Mouse (Mus musculus) hindbrain, embryonic 13.5 days (tissue): ENCODE results near the gene Cdk19. TPM values are rescaled to one million over a fixed set of nuclear protein-coding genes. Genes with fewer than 3 reads are reported as not detected.

Experiments
- ATAC-seq: fragments of 200-750 bp; cut with Nextera tagmentation; 2 replicates; pipeline ENCODE4 v1.8.0; 2017; ENCODE audit warnings: moderate TSS enrichment; ENCODE audit not compliant: low FRiP score
- H3K27ac ChIP-seq: fragments of 300-500 bp; sonication (generic); 2 replicates; pipeline ENCODE4 v1.5.1; 2015; ENCODE audit warnings: inconsistent platforms, mild to moderate bottlenecking, moderate library complexity
- H3K27me3 ChIP-seq: fragments of 300-500 bp; sonication (generic); 2 replicates; pipeline ENCODE4 v1.6.1; 2015; ENCODE audit warnings: mild to moderate bottlenecking, inconsistent platforms
- H3K36me3 ChIP-seq: fragments of 300-500 bp; sonication (generic); 2 replicates; pipeline ENCODE4 v1.6.1; 2015; ENCODE audit warnings: mild to moderate bottlenecking, inconsistent platforms
- H3K4me1 ChIP-seq: fragments of 300-500 bp; sonication (generic); replicated peaks from 2 replicates; pipeline ENCODE4 v1.6.1; 2015; ENCODE audit warnings: inconsistent platforms
- H3K4me2 ChIP-seq: fragments of 300-500 bp; sonication (generic); 2 replicates; pipeline ENCODE4 v1.6.1; 2015; ENCODE audit warnings: inconsistent platforms, mild to moderate bottlenecking, moderate library complexity
- H3K4me3 ChIP-seq: fragments of 300-500 bp; sonication (generic); 2 replicates; pipeline ENCODE4 v1.5.1; 2015; ENCODE audit warnings: mild to moderate bottlenecking, inconsistent platforms
- H3K9ac ChIP-seq: fragments of 300-500 bp; sonication (generic); 2 replicates; pipeline ENCODE4 v1.6.1; 2015; ENCODE audit warnings: mild to moderate bottlenecking, inconsistent platforms
- H3K9me3 ChIP-seq: fragments of 300-500 bp; sonication (generic); 2 replicates; pipeline ENCODE4 v1.6.1; 2016; ENCODE audit warnings: inconsistent platforms
- WGBS: fragments of 180-500 bp; shearing (Covaris S2); methylation state at CpG from one replicate; pipeline ENCODE4 v1.1.7; 2015; 5-methylcytosine and 5-hydroxymethylcytosine counted together
- polyA plus RNA-seq: library from polyadenylated mRNA; unstranded; fragments of >200 nt; fragmentation: Nextera tagmentation; extraction: Ambion mirVana; gene quantifications from 2 replicates; pipeline ENCODE4 v1.2.1, GENCODE M21; 2015

Cdk19 gene
- polyA plus RNA-seq, 1 experiment from 2014 or later, result 12.7 TPM

- Histone ChIP-seq H3K27me3 (no peaks in the 10 kb centered on the region), H3K9ac (no peak overlapping the region), H3K4me2 (no peak overlapping the region), H3K36me3 (peaks cover 3% of the 10 kb centered on the region; the same call in 1 of the 2 replicates), H3K4me3 (no peak overlapping the region), H3K27ac (no peak overlapping the region), H3K9me3 (no peaks in the 10 kb centered on the region), H3K4me1 (no peaks in the 10 kb centered on the region)
- WGBS, result 91% methylated on average over 12 of the region's 12 CpGs
- no peak for ATAC-seq
Measured at GRCm38 (mm10) chr10:40435402-40435801, 96.0 kb downstream of the Cdk19 start.

GRCm38 (mm10) chr10:40437117-40437516 is 97.8 kb downstream of the Cdk19 start:
- H3K4me3 ChIP-seq, result no peak overlapping the region
- H3K27ac ChIP-seq, result no peak overlapping the region
- H3K9me3 ChIP-seq, result no peaks in the 10 kb centered on the region
- H3K4me1 ChIP-seq, result no peaks in the 10 kb centered on the region
- WGBS, result 94% methylated on average over 3 of the region's 3 CpGs
- no peak for ATAC-seq
- H3K4me2 ChIP-seq, result no peak overlapping the region
- no peak overlapping the region for H3K9ac ChIP-seq
- peaks cover 3% of the 10 kb centered on the region; the same call in 1 of the 2 replicates for H3K36me3 ChIP-seq
- no peaks in the 10 kb centered on the region for H3K27me3 ChIP-seq

- Histone ChIP-seq H3K27me3 (no peaks in the 10 kb centered on the region), H3K4me2 (no peak overlapping the region), H3K36me3 (peaks cover 3% of the 10 kb centered on the region; the same call in 1 of the 2 replicates), H3K4me1 (peaks cover 12% of the 10 kb centered on the region), H3K27ac (no peak overlapping the region), H3K9me3 (no peaks in the 10 kb centered on the region), H3K9ac (no peak overlapping the region), H3K4me3 (no peak overlapping the region)
- 86% methylated on average over 10 of the region's 10 CpGs for WGBS
- ATAC-seq, result no peak
Measured at GRCm38 (mm10) chr10:40440740-40441139, 101.4 kb downstream of the Cdk19 start.

GRCm38 (mm10) chr10:40442076-40442475 is 102.7 kb downstream of the Cdk19 start:
- 89% methylated on average over 1 of the region's 1 CpGs for WGBS
- Histone ChIP-seq H3K27me3 (no peaks in the 10 kb centered on the region), H3K27ac (no peak overlapping the region), H3K4me2 (no peak overlapping the region), H3K4me1 (peaks cover 22% of the 10 kb centered on the region), H3K4me3 (no peak overlapping the region), H3K9ac (no peak overlapping the region), H3K9me3 (no peaks in the 10 kb centered on the region), H3K36me3 (peaks cover 3% of the 10 kb centered on the region; the same call in 1 of the 2 replicates)
- ATAC-seq, result no peak

GRCm38 (mm10) chr10:40443371-40443770 is 104.0 kb downstream of the Cdk19 start:
- WGBS, result 18% methylated on average over 7 of the region's 7 CpGs
- Histone ChIP-seq H3K4me3 (no peak overlapping the region), H3K9ac (no peak overlapping the region), H3K27ac (peak overlapping the region; percentile 58; the same call in 1 of the 2 replicates), H3K27me3 (no peaks in the 10 kb centered on the region), H3K9me3 (no peaks in the 10 kb centered on the region), H3K4me1 (peaks cover 25% of the 10 kb centered on the region), H3K36me3 (peaks cover 3% of the 10 kb centered on the region; the same call in 1 of the 2 replicates), H3K4me2 (no peak overlapping the region)
- no peak for ATAC-seq

- Histone ChIP-seq H3K36me3 (no peaks in the 10 kb centered on the region), H3K4me3 (no peak overlapping the region), H3K4me1 (peaks cover 25% of the 10 kb centered on the region), H3K27me3 (no peaks in the 10 kb centered on the region), H3K9ac (no peak overlapping the region), H3K4me2 (no peak overlapping the region), H3K9me3 (no peaks in the 10 kb centered on the region), H3K27ac (no peak overlapping the region)
- 24% methylated on average over 6 of the region's 6 CpGs for WGBS
- no peak for ATAC-seq
Measured at GRCm38 (mm10) chr10:40443806-40444357, 104.5 kb downstream of the Cdk19 start.

GRCm38 (mm10) chr10:40444586-40444985 is 105.2 kb downstream of the Cdk19 start:
- ATAC-seq, result no peak
- no peak overlapping the region for H3K9ac ChIP-seq
- no peaks in the 10 kb centered on the region for H3K27me3 ChIP-seq
- H3K27ac ChIP-seq, result no peak overlapping the region
- H3K9me3 ChIP-seq, result no peaks in the 10 kb centered on the region
- no peak overlapping the region for H3K4me3 ChIP-seq
- no peaks in the 10 kb centered on the region for H3K36me3 ChIP-seq
- H3K4me2 ChIP-seq, result no peak overlapping the region
- peaks cover 25% of the 10 kb centered on the region for H3K4me1 ChIP-seq
- 87% methylated on average over 4 of the region's 4 CpGs for WGBS

GRCm38 (mm10) chr10:40446088-40446604 is 106.8 kb downstream of the Cdk19 start:
- Histone ChIP-seq H3K9ac (no peak overlapping the region), H3K4me3 (no peak overlapping the region), H3K4me1 (peaks cover 25% of the 10 kb centered on the region), H3K4me2 (no peak overlapping the region), H3K27me3 (no peaks in the 10 kb centered on the region), H3K9me3 (no peaks in the 10 kb centered on the region), H3K27ac (peak overlapping the region; percentile 62), H3K36me3 (no peaks in the 10 kb centered on the region)
- ATAC-seq, result no peak
- 58% methylated on average over 3 of the region's 3 CpGs for WGBS

GRCm38 (mm10) chr10:40446630-40447029 is 107.3 kb downstream of the Cdk19 start:
- ATAC-seq, result no peak
- H3K27ac ChIP-seq, result no peak overlapping the region
- WGBS, result 30% methylated on average over 3 of the region's 3 CpGs

GRCm38 (mm10) chr10:40447295-40447694 is 107.9 kb downstream of the Cdk19 start:
- Histone ChIP-seq H3K9ac (no peak overlapping the region), H3K4me2 (no peak overlapping the region), H3K9me3 (no peaks in the 10 kb centered on the region), H3K36me3 (no peaks in the 10 kb centered on the region), H3K4me1 (peaks cover 28% of the 10 kb centered on the region), H3K4me3 (no peak overlapping the region), H3K27ac (peak overlapping the region; percentile 53; the same call in 1 of the 2 replicates), H3K27me3 (no peaks in the 10 kb centered on the region)
- WGBS, result 54% methylated on average over 3 of the region's 3 CpGs
- 0 out of 2 replicates have a peak, but pooled peaks have one; percentile 26 for ATAC-seq

More at GRCm38 (mm10) chr10:40446630-40447029, 107.3 kb downstream of the Cdk19 start:
- no peaks in the 10 kb centered on the region for H3K36me3 ChIP-seq
- H3K9me3 ChIP-seq, result no peaks in the 10 kb centered on the region
- H3K4me2 ChIP-seq, result no peak overlapping the region
- no peak overlapping the region for H3K9ac ChIP-seq
- H3K4me1 ChIP-seq, result peaks cover 25% of the 10 kb centered on the region
- H3K4me3 ChIP-seq, result no peak overlapping the region
- no peaks in the 10 kb centered on the region for H3K27me3 ChIP-seq

GRCm38 (mm10) chr10:40447921-40448320 is 108.6 kb downstream of the Cdk19 start:
- ATAC-seq, result no peak
- WGBS, result 48% methylated on average over 5 of the region's 5 CpGs
- H3K4me2 ChIP-seq, result no peak overlapping the region
- no peak overlapping the region for H3K9ac ChIP-seq
- H3K36me3 ChIP-seq, result no peaks in the 10 kb centered on the region
- H3K9me3 ChIP-seq, result no peaks in the 10 kb centered on the region
- peaks cover 28% of the 10 kb centered on the region for H3K4me1 ChIP-seq
- H3K27me3 ChIP-seq, result no peaks in the 10 kb centered on the region
- H3K4me3 ChIP-seq, result no peak overlapping the region
- H3K27ac ChIP-seq, result peak overlapping the region; percentile 53; the same call in 1 of the 2 replicates

GRCm38 (mm10) chr10:40448444-40448843 is 109.1 kb downstream of the Cdk19 start:
- Histone ChIP-seq H3K27me3 (no peaks in the 10 kb centered on the region), H3K4me2 (no peak overlapping the region), H3K9ac (no peak overlapping the region), H3K36me3 (no peaks in the 10 kb centered on the region), H3K4me1 (peaks cover 26% of the 10 kb centered on the region), H3K4me3 (no peak overlapping the region), H3K27ac (no peak overlapping the region), H3K9me3 (no peaks in the 10 kb centered on the region)
- ATAC-seq, result no peak
- 92% methylated on average over 3 of the region's 3 CpGs for WGBS

- 96% methylated on average over 6 of the region's 6 CpGs for WGBS
- H3K9ac ChIP-seq, result no peak overlapping the region
- no peak overlapping the region for H3K27ac ChIP-seq
- H3K4me1 ChIP-seq, result peaks cover 19% of the 10 kb centered on the region
- no peak overlapping the region for H3K4me3 ChIP-seq
- H3K27me3 ChIP-seq, result no peaks in the 10 kb centered on the region
- no peaks in the 10 kb centered on the region for H3K36me3 ChIP-seq
- H3K9me3 ChIP-seq, result no peaks in the 10 kb centered on the region
- no peak overlapping the region for H3K4me2 ChIP-seq
- no peak for ATAC-seq
Measured at GRCm38 (mm10) chr10:40449571-40449970, 110.2 kb downstream of the Cdk19 start.
